In genomic region chr12:95469897-95470296, GRCm38 (mm10) we compare ENCODE assay signal across 25 mouse cellular contexts.
A peak's percentile ranks its signal among the peaks of the same experiment; 100 is the strongest.
DNase-seq lines count a peak whose midpoint lies in the region; TF ChIP-seq lines count a peak whose summit lies in the region.
"Had no signal": no experiment of that assay in that cellular context is flagged by ENCODE, and none has a peak within 500 bp of the region (broad histone marks: within the 10 kb centered on the region; RNA-seq: fewer than 3 reads in every experiment).

No protein-coding gene starts in this region.

- intact Hi-C loops in gastrocnemius, postnatal 14 days (cut with DNase I; ENCODE audit: low total_unique reads): no loop called here

- TF ChIP-seq CTCF in C2C12 (IDR thresholded peaks at IDR 0.05; ENCODE audit: control insufficient read depth, insufficient read depth, insufficient read length): no peak

- H3K4me3 ChIP-seq in C2C12 (ENCODE audit: insufficient read depth, poor library complexity, severe bottlenecking): no peak overlapping the region
- H3K4me3 ChIP-seq: embryonic facial prominence, embryonic 10.5 days; embryonic facial prominence, embryonic 13.5 days; gastrocnemius, adult 2 months; heart, embryonic 12.5 days; heart, embryonic 15.5 days; hindbrain, embryonic 10.5 days; hindbrain, embryonic 13.5 days; intestine, embryonic 15.5 days had no signal

- no peaks in the 10 kb centered on the region for H3K27me3 ChIP-seq in C2C12 (ENCODE audit: control insufficient read depth, insufficient read depth, insufficient read length)
- H3K27me3 ChIP-seq: heart, embryonic 12.5 days; heart, embryonic 15.5 days; hindbrain, embryonic 13.5 days; intestine, embryonic 15.5 days had no signal

- no peaks in the 10 kb centered on the region for H3K36me3 ChIP-seq in C2C12 (ENCODE audit: control insufficient read depth, insufficient read depth)
- H3K36me3 ChIP-seq: embryonic facial prominence, embryonic 10.5 days; embryonic facial prominence, embryonic 13.5 days; heart, embryonic 12.5 days; heart, embryonic 15.5 days; hindbrain, embryonic 10.5 days; hindbrain, embryonic 13.5 days; intestine, embryonic 15.5 days had no signal

- H3ac ChIP-seq in C2C12 (ENCODE audit: control insufficient read depth, insufficient read length, low read depth): no peak overlapping the region

- DNase-seq in adipocyte (ENCODE audit: low spot score): peak; percentile 25
- DNase-seq in fibroblast of lung, adult 2 months (ENCODE audit: low read depth): peak; percentile 41
- DNase-seq in thymus, postnatal 4 days: no peak
- DNase-seq in lung, postnatal 10 days: no peak
- no peak for DNase-seq in layer of hippocampus, adult 8-10 months (ENCODE audit: low spot score in 2 of 2)
- no peak for DNase-seq in gastrocnemius, postnatal 14 days
- DNase-seq: adrenal gland, adult 8-10 months; adrenal gland, postnatal 25 days; cerebellum, adult 18-20 months; cerebellum, adult 9-10 months; cerebellum, postnatal 25 days; forebrain, postnatal 0 days; gastrocnemius, adult 2 months; gastrocnemius, postnatal 25 days; heart, adult 18-20 months; heart, postnatal 10 days; heart, postnatal 36 days had no signal

- H3K79me3 ChIP-seq in C2C12 (ENCODE audit: low read depth): no peaks in the 10 kb centered on the region

- H3K79me2 ChIP-seq in C2C12 (ENCODE audit: control insufficient read depth, insufficient read depth): no peaks in the 10 kb centered on the region

TF ChIP-seq in C2C12, 6 proteins besides CTCF, POLR2A, EP300 and RAD21:
- TF ChIP-seq MYOD1 (IDR thresholded peaks at IDR 0.05; ENCODE audit: control insufficient read depth, insufficient read length, low read depth) (no peak), MAX (IDR thresholded peaks at IDR 0.05) (peak; percentile 35)

Comparison
In these comparisons a context has a peak if more than half of its experiments do, and no peak if none do; other contexts are left out.
1. DNase-seq: peak in adipocyte (single experiment) and fibroblast of lung, adult 2 months (single experiment); none in thymus, postnatal 4 days (single experiment), lung, postnatal 10 days (single experiment), layer of hippocampus, adult 8-10 months (0 of 2) and gastrocnemius, postnatal 14 days (single experiment).